ENCODE assay signal across 8 mouse cellular contexts in genomic region chr7:100622277-100622676, GRCm38 (mm10). TPM values are rescaled to one million over a fixed set of nuclear protein-coding genes. Genes with fewer than 3 reads are reported as not detected.
DNase-seq lines count a peak whose midpoint lies in the region; ATAC-seq and TF ChIP-seq lines count a peak whose summit lies in the region.

No protein-coding gene starts in this region.

- no peaks in the 10 kb centered on the region for H3K4me1 ChIP-seq in forebrain, embryonic 15.5 days

- H3K9me3 ChIP-seq in forebrain, embryonic 15.5 days: no peaks in the 10 kb centered on the region

- H3K27ac ChIP-seq in gastrocnemius, adult 2 months: no peak overlapping the region
- no peak overlapping the region for H3K27ac ChIP-seq in forebrain, embryonic 15.5 days (replicated peaks)

- H3K4me2 ChIP-seq in forebrain, embryonic 15.5 days (replicated peaks): no peak overlapping the region

- WGBS in forebrain, embryonic 15.5 days: 83% methylated on average over 2 of the region's 2 CpGs

- DNase-seq in gastrocnemius, adult 2 months: no peak
- DNase-seq in gastrocnemius, postnatal 36 days: no peak
- peak; percentile 22 for DNase-seq in thymus, postnatal 0 days (ENCODE audit: low spot score)
- no peak for DNase-seq in thymus, postnatal 10 days (ENCODE audit: low spot score in 2 of 2)
- peak; percentile 54 for DNase-seq in splenic B cell, adult 2 months (ENCODE audit: low read depth, low spot score)
- DNase-seq in heart, adult 9 months (ENCODE audit: low spot score in 2 of 2): no peak

- peak; percentile 27; the same call in 1 of the 2 replicates for TF ChIP-seq CTCF in gastrocnemius, adult 2 months (IDR thresholded peaks at IDR 0.05)

- ATAC-seq in erythroid progenitor cell, adult 5-6 weeks (replicated peaks; ENCODE audit: low FRiP score, poor library complexity, severe bottlenecking): peak; percentile 92
- no peak for ATAC-seq in forebrain, embryonic 15.5 days (replicated peaks)

- H3K4me3 ChIP-seq in gastrocnemius, adult 2 months: no peak overlapping the region
- no peak overlapping the region for H3K4me3 ChIP-seq in forebrain, embryonic 15.5 days

- no peak overlapping the region for H3K9ac ChIP-seq in forebrain, embryonic 15.5 days (replicated peaks)

- no peaks in the 10 kb centered on the region for H3K27me3 ChIP-seq in splenic B cell, adult 2 months (ENCODE audit: control insufficient read depth, insufficient read depth, low read length, poor library complexity, severe bottlenecking)
- H3K27me3 ChIP-seq in forebrain, embryonic 15.5 days: no peaks in the 10 kb centered on the region

- intact Hi-C loops in gastrocnemius, adult 2 months (cut with DNase I): no loop called here
- intact Hi-C loops in gastrocnemius, postnatal 36 days (cut with DNase I): no loop called here

- H3K36me3 ChIP-seq in splenic B cell, adult 2 months (ENCODE audit: control insufficient read depth, insufficient read depth, low read length, poor library complexity, severe bottlenecking): peaks cover 2% of the 10 kb centered on the region; the same call in 1 of the 2 replicates
- H3K36me3 ChIP-seq in forebrain, embryonic 15.5 days: no peaks in the 10 kb centered on the region

RNA-seq across cellular contexts. Expression of gene Mrpl48, which starts 14.2 kb away (rescaled TPM):
- total RNA-seq in gastrocnemius, adult 2 months (2021): 10 to 100 TPM; 55.0 to 60.2 TPM
- total RNA-seq in gastrocnemius, postnatal 36 days (2021): 10 to 100 TPM; 54.6 to 60.6 TPM
- polyA plus RNA-seq in thymus, postnatal 0 days (2015; fragmentation: Nextera tagmentation; extraction: Ambion mirVana): 102 TPM in 2 replicates
- total RNA-seq in erythroid progenitor cell, adult 5-6 weeks (2015; ENCODE audit: low replicate concordance): 18.9 and 23.8 TPM in 2 replicates
- total RNA-seq in erythroid progenitor cell, adult 5-6 weeks (2017; ENCODE audit: low replicate concordance): 8.5 and 19.1 TPM in 2 replicates
- polyA plus RNA-seq in forebrain, embryonic 15.5 days (2015; fragmentation: Nextera tagmentation; extraction: Ambion mirVana): 74.9 and 76.3 TPM in 2 replicates

RNA-seq across cellular contexts. Expression of gene Rab6a, which starts 15.1 kb away (rescaled TPM):
- total RNA-seq in gastrocnemius, adult 2 months (2021): 10 to 100 TPM; 64.9 to 67.6 TPM
- total RNA-seq in gastrocnemius, postnatal 36 days (2021): 10 to 100 TPM; 53.8 to 59.7 TPM
- polyA plus RNA-seq in thymus, postnatal 0 days (2015; fragmentation: Nextera tagmentation; extraction: Ambion mirVana): 44.4 and 47.4 TPM in 2 replicates
- 93.0 and 120 TPM in 2 replicates for total RNA-seq in erythroid progenitor cell, adult 5-6 weeks (2015; ENCODE audit: low replicate concordance)
- 115 and 117 TPM in 2 replicates for total RNA-seq in erythroid progenitor cell, adult 5-6 weeks (2017; ENCODE audit: low replicate concordance)
- polyA plus RNA-seq in forebrain, embryonic 15.5 days (2015; fragmentation: Nextera tagmentation; extraction: Ambion mirVana): 194 and 207 TPM in 2 replicates

RNA-seq across cellular contexts. Expression of gene Plekhb1, which starts 39.9 kb away (rescaled TPM):
- 10 to 100 TPM; 29.7 to 48.8 TPM for total RNA-seq in gastrocnemius, adult 2 months (2021)
- 10 to 100 TPM; 24.3 to 27.6 TPM for total RNA-seq in gastrocnemius, postnatal 36 days (2021)
- 5.8 and 7.1 TPM in 2 replicates for polyA plus RNA-seq in thymus, postnatal 0 days (2015; fragmentation: Nextera tagmentation; extraction: Ambion mirVana)
- total RNA-seq in erythroid progenitor cell, adult 5-6 weeks (2015; ENCODE audit: low replicate concordance): not detected in 2 replicates
- 0.77 TPM in 1 of 2 replicates, not detected in the other for total RNA-seq in erythroid progenitor cell, adult 5-6 weeks (2017; ENCODE audit: low replicate concordance)
- 4.7 and 6.8 TPM in 2 replicates for polyA plus RNA-seq in forebrain, embryonic 15.5 days (2015; fragmentation: Nextera tagmentation; extraction: Ambion mirVana)

Comparison
In these comparisons a context has a peak if more than half of its experiments do, and no peak if none do; other contexts are left out.
1. DNase-seq: peak in thymus, postnatal 0 days (single experiment) and splenic B cell, adult 2 months (single experiment); none in gastrocnemius, adult 2 months (single experiment), gastrocnemius, postnatal 36 days (0 of 2), thymus, postnatal 10 days (0 of 2) and heart, adult 9 months (0 of 2).
2. RNA of gene Plekhb1, which starts 39.9 kb away (total RNA-seq): 29.7 to 48.8 TPM in gastrocnemius, adult 2 months and 24.3 to 27.6 TPM in gastrocnemius, postnatal 36 days; 0.77 TPM in erythroid progenitor cell, adult 5-6 weeks; every median in the first group is over 10 times any median in the second.